Mouse (Mus musculus) frontal cortex, postnatal 36 days (tissue): ENCODE results near the gene Dcaf1.

Source experiments
- DNase-seq, 2 experiments: peaks; one replicate each; pipeline ENCODE4 v3.0.0; 2022; ENCODE audit warnings: low spot score in 2 of 2

Gene Dcaf1

DNA sequence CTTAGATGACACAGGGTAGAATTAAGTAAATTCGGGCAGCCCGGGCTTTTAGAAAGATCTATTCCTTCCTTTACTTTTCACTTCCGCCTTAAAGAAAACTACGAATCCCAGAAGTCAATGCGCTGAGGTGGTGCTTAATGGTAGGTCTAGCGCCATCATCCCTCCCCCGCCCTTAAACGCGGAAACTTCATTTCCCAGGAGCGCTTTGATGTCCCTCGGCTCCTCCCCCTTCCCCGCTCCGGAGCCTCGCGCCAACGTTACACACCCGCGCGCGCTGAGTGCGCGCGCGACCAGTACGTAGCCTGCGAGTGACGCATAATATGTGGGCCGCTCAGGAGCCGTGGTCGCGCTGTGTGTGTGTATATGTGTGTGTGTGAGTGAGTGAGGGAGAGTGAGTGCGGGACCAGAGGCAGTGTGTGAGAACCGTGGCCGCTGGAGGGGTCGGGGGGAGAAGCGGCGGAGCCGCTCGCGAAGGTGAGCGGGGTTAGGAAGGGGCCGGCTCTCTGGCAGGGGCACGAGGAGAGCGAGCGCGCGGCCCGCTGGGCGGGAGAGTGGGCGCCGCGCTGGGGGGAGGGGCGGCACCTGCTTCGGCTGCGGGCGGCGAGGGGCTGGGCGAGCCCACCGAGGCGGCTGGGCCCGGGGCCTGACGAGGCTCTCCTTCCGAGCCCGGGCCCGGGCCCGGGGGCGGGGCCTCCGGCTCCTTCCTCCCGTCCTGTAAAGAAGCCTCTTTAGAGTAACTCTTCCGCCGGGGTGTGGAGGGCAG, at the start of gene Dcaf1:
Gene Dcaf1 (plus strand): TSS at position 257 of the 763 bp plus-strand sequence.
- DNase-seq: peak; percentile 86 to 93

DNA sequence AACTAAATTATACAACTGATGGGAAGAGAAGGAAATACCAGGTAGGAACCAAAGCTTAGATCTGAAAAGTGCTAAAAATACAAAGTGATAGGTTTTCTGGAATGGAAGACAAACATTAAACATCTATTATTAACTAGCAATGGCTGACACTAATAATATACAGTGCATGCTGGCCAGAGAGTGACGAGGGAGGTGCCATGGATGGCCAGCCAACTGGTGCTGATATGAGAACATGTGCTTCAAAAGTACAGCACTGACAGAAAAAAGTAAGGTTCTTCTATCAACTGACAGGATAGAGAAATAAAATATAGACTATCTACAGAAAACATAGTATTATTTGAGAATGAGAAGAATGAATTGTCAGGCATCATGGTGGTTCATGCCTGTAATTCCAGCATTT, 45.6 kb upstream of the Dcaf1 start:
- DNase-seq: no peak

DNA sequence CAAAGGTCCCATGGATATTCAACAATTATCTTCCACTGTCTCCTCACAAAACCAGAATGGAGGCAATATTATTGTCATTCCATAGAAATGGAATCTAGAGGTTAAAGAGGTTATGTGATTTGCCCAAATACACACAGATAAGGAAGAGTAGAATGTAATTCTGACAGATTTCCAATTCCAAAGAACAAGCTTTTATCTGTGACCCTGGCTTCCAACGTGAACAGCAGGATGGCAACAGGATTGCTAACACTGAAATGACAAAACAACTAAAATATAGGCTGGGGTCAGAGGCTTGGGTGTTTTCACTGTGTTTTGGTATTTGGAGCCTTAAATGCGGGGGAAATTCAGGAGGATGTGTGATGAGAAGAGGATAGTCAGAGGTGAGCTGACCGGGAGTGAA, 44.3 kb upstream of the Dcaf1 start:
- DNase-seq: no peak

DNA sequence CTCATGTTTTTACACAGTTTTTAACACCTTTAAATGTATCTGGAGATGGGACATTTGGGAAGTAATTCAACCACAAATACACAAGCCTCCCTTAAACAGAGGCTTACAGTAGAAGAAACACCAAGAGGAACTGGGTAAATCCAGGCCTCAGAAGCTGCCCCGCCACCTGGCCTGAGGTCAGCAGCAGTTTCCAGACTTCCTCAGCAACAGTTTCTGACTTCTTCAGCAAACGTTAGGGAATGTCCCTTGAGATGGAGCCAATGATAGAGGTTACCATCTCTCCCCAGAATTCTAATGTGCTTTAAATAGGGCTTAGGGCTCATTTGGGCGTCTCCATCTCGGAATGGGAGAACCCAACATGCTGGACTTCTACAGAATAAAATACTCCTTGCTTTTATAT, 43.4 kb upstream of the Dcaf1 start:
- no peak for DNase-seq

DNA sequence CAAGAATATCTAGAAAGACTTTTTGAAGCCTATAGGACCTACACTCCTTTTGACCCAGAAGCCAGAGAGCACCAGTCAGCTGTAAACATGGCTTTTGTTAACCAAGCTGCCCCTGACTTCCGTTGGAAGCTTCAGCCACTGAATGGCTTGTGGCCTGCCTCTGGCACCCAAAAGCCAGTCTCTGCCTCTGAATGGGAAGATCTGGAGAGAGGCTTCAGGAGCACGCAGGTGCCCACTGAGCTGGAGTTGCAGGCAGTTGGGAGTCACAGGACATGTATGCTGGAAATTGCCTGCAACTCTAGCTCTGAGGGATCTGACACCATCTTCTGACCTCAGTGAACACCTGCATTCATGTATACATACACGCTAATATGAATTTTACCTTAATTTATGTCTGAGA, 41.6 kb upstream of the Dcaf1 start:
- no peak for DNase-seq

DNA sequence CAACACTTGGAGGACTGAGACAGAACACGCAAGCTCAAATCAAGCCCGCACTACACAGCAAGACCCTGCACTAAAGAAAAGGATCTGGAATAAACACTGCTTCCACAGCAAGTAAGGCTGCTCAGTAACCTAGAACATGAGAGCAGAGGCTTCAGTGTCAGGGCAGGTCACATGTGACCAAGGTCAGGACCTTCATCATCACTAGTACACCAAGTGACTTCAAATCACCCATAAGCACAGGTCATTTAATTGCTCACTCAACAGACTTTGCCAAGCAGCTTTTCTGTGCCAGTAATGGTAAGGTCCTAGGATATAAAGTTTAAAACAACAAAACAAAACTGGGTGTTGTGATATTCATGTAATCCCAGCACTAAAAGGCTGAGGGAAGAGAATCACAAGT, 38.1 kb upstream of the Dcaf1 start:
- DNase-seq: no peak

DNA sequence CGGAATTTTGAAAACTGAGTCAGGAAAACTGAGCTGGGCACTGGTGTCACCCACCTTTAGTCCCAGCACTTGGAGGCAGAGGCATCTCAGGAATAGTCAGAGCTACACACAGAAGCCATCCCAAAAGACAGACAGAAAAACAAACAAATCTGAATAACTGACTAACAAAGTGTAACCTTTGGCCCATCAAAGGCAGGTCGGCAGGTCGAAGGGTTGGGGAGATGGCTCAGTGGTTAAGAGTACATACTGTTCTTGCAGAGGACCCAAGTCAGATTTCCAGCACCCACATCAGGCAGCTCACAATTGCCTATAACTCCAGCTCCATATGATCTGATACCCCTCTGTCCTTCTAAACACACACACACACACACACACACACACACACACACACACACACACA, 36.5 kb upstream of the Dcaf1 start:
- no peak for DNase-seq

DNA sequence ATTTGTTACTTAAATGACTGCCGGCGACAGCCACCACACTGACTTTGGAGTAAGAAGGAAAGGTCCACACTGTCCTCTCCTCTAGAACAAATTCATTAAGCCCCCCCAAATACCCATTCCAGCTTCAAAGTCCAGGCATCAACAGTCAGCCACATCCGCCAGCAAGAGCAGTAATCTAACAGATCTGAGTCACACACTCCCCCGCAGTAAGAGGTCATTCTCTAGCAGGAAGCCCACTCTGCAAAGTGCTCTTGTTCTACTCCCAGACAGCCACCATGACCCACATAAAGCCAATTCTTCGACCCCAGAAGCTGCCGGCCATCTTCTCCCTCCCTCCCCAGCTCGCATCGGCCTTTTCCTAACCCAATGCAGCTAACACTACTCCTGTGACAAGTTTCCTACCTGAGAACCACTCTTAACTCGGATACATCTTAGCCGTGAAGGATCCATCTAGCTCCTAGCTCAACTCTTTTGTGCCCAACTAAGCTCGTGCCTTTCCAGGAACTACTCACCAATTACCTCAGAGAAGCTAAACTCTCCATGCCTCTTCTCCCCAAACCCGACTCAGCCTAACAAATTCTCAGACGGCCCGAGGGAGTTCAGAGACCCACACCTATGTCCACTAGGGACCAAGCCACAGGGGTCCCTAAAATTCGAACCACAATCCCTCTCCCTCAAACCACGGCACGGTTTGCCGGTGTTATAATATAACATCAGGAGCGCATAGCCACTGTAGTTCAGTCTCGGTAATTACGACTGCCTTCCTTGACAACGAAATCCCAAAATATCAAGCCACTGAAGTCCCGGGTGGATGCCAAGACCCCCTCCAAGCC, 33.5 kb upstream of the Dcaf1 start:
- peak in 1 of 2 experiments; percentile 6 for DNase-seq

DNA sequence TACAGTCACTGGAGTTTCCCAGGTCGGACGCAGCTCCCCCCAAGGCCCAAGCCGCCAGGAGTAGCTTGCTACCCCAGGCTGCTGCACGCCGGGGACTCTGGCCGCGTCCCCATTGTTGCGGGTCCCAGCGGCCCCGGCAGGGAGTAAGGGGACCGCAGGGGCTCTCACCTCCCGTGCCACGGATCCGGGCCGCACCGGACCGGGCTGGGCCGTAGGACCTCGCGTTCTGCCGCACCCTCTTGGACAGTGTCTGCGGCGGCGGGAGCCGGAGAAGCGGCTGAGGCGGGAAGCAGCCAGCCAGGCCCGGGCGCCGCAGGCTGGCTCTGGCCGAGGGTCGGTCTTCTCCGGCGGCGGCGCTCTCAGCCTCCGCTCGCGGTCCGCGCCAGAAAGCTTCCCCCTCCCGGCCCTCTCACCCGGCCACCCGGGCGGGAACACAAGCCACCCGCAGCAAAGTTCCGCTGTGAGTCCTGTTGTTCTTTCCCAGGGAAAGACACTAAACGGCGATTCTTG, 32.8 kb upstream of the Dcaf1 start, which contains the start of gene Rad54l2:
Gene Rad54l2 (minus strand): TSS at position 383 of the 510 bp plus-strand sequence.
- DNase-seq: peak; percentile 84 to 87

DNA sequence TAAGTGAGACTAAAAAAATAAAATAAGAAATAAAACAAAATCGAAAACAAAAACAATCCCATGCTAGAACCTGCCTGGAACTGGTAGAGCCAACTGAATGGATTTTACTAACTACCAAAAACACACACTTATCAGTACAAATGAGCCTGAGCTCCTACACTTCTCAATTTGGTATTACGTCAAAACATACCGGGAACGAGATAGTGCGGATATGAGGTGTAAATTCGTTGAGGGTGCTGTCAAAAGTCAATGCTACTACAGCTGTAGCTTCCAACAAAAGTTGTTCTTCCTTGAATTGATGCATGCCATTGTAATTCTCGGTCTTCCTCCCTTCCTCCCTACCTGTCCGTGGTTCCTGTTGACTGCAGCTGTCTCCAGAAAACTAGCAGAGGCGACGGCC, 32.3 kb upstream of the Dcaf1 start:
- DNase-seq: no peak

DNA sequence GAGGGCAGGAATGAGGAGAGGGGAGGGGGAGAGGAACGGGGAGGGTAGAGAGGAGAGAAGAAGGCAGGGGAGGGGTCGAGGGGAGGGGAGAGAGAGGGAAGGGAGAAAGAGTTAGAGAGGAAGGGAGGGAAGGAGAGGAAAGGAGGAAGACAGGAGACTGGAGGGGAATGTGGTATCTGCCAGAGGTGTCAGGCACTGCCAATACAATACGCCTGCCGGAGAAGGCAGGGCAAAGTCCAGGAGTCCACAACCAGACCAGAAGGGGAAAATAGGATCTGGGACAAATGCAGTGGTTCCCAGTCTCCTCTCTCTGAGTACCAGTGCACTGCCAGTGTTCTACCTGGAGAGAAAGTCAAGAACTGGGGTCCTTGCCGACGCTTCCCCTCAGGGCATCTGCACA, 30.8 kb upstream of the Dcaf1 start:
- no peak for DNase-seq

DNA sequence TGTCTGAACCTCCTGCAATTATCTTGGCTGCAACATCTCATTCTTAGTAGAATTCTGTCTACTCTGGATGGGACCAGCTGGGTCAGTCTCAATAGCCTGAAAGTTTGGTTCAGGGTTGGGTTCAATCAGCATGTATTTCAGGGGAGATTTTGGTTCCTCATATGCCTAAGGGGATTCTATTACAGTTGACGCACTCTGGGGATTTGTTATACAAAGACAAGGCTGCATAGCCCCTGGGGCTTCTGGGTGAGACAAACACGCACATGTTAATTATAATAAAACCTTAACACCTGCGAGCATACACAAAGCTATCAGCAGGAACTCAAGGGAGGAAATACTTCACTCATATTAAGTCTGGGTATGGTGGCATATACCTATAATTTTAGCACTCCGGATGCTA, 15.2 kb upstream of the Dcaf1 start:
- DNase-seq: no peak

DNA sequence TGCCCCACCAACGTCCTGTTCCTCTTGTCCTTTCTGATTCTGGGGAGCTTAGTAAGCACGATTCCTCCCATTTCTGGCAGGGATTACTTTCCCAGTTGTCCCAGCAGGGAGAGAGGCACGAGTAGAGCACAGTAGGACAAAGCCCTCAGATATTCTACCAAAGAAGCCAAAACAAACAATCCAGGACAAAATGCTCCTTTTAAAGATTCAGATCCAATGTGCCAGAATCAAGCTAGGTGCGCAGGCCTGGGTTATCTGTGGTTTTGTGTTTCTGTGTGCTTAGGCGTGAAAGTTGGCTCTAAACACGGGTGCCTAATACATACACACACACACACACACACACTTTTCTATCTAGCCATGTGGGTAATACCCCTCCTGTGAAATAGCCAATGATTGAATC, 3.5 kb upstream of the Dcaf1 start:
- DNase-seq: no peak

DNA sequence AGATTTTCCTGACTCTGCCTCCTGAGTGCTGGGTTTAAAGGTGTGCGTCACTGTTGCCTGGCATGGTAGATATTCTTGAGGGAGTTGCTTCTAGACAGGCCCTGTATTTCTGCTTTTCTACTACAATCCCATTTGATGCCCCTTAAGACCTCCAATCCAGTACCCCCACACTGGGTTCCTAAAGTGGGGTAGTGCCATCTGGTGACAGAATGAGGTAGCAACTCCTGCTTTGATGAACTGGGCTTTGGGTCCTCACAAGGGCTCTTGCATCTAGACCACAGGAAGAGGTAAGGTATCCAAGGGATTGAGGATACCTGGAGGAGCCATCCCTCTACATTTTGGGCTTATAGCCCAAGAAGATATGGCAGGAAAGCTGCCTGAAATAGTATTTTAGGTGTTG, 2.5 kb upstream of the Dcaf1 start:
- peak; percentile 3 to 10 for DNase-seq

DNA sequence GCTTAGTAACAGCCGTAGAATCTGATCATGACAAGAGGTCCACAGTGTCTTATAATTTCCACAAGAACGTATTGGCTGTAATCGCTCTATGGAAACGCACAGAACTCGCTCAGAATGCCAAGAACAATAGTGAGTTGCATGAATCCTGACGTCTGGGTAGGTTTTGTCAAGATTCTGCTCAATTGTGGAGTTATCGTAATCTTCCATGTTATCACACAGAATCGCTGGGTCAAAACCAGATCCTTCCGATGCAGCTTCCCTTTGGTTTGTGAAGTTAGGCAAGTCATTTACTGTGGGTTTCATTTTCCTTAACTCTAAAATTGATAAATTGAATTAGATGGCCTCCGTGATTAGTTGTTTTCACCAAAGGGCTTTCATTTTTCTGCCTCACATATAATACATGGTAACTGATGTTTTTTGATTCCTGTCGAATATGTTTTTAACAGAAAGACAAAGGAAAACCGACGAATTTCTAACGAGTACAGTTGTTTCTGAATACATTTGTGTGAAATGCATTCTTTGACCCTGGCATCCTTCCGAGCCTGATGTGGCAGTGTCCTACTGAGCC, 540 bp upstream of the Dcaf1 start:
- no peak for DNase-seq

DNA sequence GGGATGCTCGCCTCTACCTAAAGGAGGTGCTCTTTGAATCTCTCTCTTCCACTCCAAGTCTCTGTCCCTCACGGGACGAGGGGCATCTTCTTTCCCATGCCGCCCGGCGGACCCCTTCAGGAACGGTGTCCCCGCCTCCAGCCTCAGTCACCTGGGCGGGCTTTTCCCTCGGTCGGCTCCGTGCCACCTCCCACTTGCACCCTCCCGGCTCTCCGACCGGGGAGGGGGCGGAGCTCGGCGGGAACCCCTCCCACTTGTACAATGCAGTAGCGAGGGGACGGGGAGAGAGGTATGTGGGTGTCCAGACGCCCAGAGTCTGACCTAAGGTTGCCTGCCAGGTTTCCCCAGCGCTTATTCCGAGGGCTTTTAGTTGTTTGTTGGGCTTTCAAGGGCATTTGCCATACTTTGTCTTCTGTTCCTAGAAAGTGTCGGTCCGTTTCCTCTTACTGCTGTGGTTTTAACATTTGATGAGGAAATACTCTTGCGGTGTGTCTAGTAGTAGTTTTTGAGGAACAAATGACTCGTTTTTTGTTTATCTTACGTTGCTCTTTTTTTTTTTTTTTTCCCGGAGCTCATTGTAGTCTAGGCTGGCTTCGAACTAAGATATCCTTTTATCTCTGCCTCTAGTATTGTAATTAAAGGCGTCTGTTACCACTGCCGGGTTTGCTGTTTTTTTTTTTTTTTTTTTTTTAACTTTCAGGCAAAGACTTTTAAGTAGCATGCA, 869 bp downstream of the Dcaf1 start:
- peak; percentile 70 to 77 for DNase-seq

DNA sequence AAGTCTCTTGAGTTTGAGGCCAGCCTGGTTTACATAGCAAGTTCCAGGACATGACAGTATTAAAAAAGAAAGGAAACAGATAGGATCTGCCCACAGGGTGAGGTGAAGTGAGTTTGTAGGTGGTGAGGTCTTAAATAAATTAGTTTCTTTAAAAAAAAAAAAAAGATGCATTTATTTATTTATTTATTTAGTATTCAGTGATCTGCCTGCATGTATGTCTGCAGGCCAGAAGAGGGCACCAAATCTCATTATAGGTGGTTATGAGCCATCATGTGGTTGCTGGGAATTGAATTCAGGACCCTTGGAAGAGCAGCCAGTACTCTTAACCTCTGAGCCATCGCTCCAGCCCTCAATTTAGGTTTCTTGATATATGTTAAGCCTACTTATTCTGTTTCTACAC, 18.9 kb downstream of the Dcaf1 start:
- no peak for DNase-seq

DNA sequence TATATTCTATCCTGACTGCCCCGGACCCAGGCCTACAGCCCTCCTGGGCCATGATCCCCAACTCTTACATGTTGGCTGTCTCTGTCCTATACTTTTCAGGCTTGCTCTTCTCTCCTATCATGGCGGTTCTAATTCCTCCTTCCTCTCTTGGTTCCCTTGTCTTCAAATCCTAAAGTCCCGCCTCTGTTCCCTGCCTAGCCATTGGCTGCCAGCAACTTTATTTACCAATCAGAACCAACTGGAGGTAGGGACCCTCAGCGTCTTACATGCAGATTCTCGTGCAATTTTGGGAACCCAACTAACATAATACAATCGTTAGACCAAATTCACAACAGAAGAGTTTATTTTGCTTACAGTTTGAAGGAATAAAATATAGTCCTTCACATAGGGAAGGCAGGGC, 21.1 kb downstream of the Dcaf1 start:
- no peak for DNase-seq

DNA sequence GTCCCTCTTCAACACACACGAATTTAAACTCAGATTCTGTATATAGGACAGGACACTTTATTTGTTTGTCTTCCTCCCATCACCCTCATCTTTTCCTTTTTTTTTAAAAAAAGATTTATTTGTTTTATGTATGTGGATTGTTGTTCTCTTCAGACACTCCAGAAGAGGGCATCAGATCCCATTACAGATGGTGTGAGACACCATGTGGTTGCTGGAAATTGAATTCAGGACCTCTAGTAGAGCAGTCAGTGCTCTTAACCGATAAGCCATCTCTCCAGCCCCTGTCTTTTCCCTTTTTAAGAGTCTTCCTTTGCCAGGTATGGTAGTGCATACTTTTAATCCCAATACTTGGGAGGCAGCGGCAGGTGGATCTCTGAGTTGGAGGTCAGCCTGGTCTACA, 35.0 kb downstream of the Dcaf1 start:
- no peak for DNase-seq

DNA sequence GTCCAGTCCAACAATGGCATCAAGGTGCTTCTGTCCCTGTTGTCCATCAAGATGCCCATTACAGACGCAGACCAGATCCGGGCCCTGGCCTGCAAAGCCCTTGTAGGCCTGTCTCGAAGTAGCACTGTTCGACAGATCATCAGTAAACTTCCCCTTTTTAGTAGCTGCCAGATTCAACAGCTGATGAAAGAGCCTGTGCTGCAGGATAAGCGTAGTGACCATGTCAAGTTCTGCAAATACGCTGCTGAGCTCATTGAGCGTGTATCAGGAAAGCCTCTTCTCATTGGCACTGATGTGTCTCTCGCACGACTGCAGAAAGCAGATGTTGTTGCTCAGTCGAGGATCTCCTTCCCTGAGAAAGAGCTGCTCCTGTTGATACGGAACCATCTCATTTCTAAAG, 36.4 kb downstream of the Dcaf1 start:
- DNase-seq: no peak

DNA sequence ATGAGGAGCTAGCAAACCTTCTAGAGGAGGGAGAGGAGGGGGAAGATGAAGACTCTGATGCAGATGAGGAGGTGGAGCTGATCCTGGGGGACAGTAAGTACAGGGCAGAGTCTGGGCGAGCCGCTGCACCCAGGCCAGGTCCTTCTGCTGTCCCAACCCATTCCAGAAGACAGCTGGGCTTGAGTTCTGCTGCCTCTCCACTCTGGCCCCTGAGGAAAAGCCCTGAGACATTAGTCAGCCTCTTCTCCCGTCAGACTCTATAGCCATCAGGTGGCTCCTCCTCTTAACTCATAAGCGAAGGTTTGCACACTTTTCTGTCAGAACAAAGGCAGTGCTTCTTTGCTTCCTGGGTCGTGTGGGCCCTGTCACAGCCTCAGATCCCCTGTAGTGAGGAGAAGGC, 52.5 kb downstream of the Dcaf1 start:
- no peak for DNase-seq

DNA sequence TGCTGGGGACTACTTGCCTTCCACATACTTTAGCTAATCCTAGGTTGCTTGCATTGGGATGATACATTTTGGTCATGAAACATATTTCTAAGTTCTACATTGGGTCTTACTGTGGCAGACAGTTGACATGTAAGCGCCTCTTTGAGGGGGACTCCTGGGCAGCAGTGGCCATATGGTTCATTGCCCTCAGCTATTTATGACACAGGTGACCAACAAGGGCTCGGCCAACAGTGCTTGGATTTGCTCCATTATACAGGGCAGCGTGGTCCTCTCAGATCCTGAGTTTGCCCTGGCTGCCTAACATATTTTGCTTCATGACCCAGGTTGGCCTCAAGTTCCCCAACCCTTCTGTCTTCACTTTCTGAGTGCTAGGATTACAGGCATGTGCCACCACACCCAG, 55.0 kb downstream of the Dcaf1 start:
- DNase-seq: no peak
